Mouse (Mus musculus) gastrocnemius, adult 2 months (tissue): ENCODE data around the gene Mink1. TPM values are rescaled to one million over a fixed set of nuclear protein-coding genes. Genes with fewer than 3 reads are reported as not detected.
"Not testable (repeated sequence)": the region's sequence is repeated elsewhere in the genome, so short reads cannot be mapped to it uniquely, and the experiment has no call there.

Experiments
- DNase-seq: peaks from one replicate; pipeline ENCODE4 v3.0.0; 2022
- H3K27ac ChIP-seq: fragments of 200-600 bp; 2 replicates; pipeline ENCODE4 v1.8.1; 2022; ENCODE audit warnings: mild to moderate bottlenecking
- H3K4me3 ChIP-seq: fragments of 200-600 bp; 2 replicates; pipeline ENCODE4 v1.8.1; 2022; ENCODE audit warnings: mild to moderate bottlenecking, moderate library complexity
- CTCF ChIP-seq: fragments of 200-600 bp; IDR thresholded peaks from 2 replicates; pipeline ENCODE4 v1.8.1; 2022; ENCODE audit warnings: antibody characterized with exemption, mild to moderate bottlenecking, moderate library complexity
- intact Hi-C: fragments of 180-260 bp; cut with DNase I; formaldehyde crosslinking; loops from one replicate; pipeline ENCODE4 v1.15.1; 2025
- total RNA-seq, 2 experiments: library from RNA; stranded (reverse); gene quantifications; 2 replicates each; pipeline ENCODE4 v1.2.3; 2021

Mink1 gene
- total RNA-seq, 2 experiments from 2014 or later: 33.7 to 34.7 TPM

DNA sequence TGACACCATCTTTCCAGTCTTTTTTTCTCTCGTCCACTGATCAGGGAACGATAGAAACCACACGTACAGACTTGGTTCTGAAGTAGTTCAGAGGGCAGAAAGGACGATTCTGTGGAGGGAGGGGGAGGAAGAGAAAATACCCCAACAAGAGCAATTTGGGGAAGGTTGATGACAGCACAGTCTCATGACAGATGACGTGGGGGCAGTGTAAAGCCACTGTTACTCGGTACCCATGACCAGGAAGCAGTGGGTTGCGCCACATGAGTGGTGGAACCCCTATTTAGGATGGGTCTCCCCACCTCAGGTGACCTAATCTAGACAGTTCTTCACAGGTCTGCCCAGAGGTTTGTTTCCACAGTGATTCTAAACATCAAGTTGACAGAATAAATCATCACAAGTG, 34.1 kb upstream of the Mink1 start:
- intact Hi-C loops: no loop called here
- Histone ChIP-seq H3K4me3 (no peak overlapping the region), H3K27ac (no peak overlapping the region)
- no peak for TF ChIP-seq CTCF
- no peak for DNase-seq

- H3K27ac ChIP-seq, H3K4me3 ChIP-seq, DNase-seq, intact Hi-C loops: not testable (repeated sequence)
- peak; percentile 7; the same call in 1 of the 2 replicates for TF ChIP-seq CTCF
Observed at GRCm38 (mm10) chr11:70531065-70531464, 31.6 kb upstream of the Mink1 start.

DNA sequence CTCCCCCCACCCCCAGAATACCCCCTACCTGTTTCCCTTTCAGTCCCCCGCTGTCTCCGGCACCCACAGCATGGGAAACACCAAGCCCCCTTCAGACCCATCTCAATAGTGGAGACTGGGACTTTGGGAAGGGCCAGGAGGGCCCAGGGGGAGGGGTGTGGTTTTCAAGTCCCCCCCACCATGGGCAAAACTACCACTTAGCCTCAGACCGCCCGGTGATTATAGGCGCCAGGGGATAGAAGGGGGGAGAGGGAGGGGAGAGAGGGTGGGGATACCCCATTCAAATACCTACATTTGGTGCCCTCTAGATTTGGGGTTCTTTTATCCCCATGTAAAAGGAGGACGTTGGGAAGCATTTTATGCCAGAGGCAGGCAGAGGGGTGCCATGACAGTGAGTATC, 29.8 kb upstream of the Mink1 start, which contains the start of gene Gm40193:
Gm40193 (minus strand) TSS at position 101 of the 400 bp plus-strand sequence.
- no peak for TF ChIP-seq CTCF
- Histone ChIP-seq H3K27ac (no peak within 1 kb of the TSS), H3K4me3 (no peak within 1 kb of the TSS)
- intact Hi-C loops: no loop called here
- no peak for DNase-seq

DNA sequence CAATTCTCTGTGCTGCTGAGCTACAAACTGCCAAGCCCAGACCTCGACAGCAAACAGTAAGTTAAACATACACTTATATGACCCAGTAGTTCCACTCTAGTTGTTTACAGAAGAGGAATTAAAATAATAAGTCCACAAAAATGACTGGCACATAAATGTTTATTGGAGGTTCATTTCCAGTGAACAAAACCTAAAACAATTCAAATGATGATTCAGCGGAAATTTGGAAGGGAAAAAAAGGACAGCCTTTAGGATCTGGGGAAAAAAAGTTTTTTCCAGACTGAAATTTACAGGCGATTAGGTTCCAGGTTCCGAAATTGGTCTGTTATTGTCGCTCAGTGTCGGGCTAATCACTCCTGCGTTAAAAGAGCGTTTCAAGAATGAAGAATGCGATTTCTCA, 23.3 kb upstream of the Mink1 start:
- DNase-seq: no peak
- peak overlapping the region; percentile 90 for H3K27ac ChIP-seq
- H3K4me3 ChIP-seq: peak overlapping the region; percentile 86
- TF ChIP-seq CTCF: no peak
- intact Hi-C loops: loop anchor here (5.0 kb wide), 1 partner anchor 68 kb away; no protein-coding TSS in a partner anchor

DNA sequence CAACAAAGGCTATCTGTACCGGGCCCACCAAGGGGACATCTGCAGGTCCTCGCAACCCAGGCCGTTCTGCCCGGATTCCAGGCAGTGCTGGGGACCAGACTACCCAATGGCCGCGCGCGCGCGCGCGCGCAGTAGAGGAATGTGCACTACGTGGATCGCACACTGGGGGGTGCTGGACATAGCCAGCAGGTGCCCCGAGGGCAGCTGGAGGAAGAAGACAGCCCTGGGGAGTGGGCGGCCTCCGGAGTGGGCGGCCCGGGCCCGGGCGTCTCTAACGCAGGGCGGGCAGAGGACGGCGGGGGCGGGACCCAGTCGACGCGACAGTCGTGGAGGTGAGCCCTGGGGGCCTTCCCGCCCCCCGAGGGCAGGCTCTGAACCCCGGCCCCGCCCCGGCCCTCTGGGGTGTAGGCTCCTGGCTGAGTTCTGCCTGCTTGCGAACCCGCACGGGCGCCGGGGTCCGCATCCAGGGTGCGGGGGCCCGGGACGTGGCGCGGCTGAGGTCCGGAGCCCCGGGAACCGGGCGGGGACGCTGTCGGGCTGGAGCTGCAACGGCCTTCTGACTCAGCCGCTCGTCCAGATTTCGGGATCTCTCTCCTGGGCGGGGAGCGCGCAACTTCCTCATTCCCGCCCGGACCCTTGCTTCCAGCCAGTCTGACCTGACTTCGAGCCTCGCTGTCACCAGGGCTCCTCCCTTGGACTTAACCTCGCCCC, 22.6 kb upstream of the Mink1 start, which contains the start of gene Pld2:
Pld2 (plus strand) TSS at position 188 of the 711 bp plus-strand sequence.
- intact Hi-C loops: loop anchor here (5.0 kb wide), 1 partner anchor 67 kb away; no protein-coding TSS in a partner anchor
- peak; percentile 70 for TF ChIP-seq CTCF
- H3K4me3 ChIP-seq: peak within 1 kb of the TSS; percentile 86
- DNase-seq: peak; percentile 92
- peak within 1 kb of the TSS; percentile 90 for H3K27ac ChIP-seq

DNA sequence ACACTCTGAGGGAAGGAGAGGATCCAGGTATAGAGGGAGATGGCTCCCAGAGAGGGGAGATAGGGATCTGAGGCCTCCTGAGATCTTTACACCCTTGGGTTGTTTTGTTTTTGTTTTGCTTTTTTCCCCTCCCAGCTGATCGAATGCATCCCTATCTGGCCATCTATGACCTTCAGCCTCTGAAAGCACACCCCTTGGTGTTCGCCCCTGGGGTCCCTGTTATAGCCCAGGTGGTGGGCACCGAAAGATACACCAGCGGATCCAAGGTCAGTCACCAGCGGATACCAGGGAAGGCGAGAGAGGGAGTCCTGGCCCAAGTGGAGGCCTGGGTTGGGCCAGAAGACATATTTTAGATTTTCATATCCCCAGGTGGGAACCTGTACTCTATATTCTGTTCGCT, 21.8 kb upstream of the Mink1 start:
- intact Hi-C loops: no loop called here
- Histone ChIP-seq H3K27ac (peak overlapping the region; percentile 90), H3K4me3 (peak overlapping the region; percentile 86)
- DNase-seq: no peak
- no peak for TF ChIP-seq CTCF

GRCm38 (mm10) chr11:70541415-70541814, 21.3 kb upstream of the Mink1 start:
- no peak for TF ChIP-seq CTCF
- no peak for DNase-seq
- intact Hi-C loops: no loop called here
- Histone ChIP-seq H3K4me3 (peak overlapping the region; percentile 86), H3K27ac (no peak overlapping the region; the same call in 1 of the 2 replicates)

DNA sequence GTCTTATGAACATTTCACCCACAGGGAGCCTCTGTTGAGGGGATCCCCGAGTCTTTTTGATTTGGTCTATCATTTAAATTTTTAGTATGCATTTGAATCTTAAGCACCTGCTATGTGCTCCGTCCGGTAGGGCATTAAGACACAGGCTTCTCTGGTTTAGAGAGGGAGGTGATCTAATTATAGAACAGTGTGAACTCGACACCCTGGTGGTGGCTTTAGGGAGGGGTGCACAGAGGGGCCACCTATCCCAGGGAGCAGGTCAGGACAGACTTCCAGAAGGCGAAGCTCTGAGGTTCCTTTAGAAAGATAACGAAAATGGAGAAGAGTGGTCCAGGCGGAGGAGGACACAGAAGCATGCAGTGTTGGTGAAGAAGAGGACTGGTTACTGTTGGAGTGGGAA, 18.2 kb upstream of the Mink1 start:
- peak; percentile 67 for DNase-seq
- Histone ChIP-seq H3K4me3 (peak overlapping the region; percentile 60), H3K27ac (peak overlapping the region; percentile 87)
- intact Hi-C loops: loop anchor here (2.0 kb wide), 1 partner anchor 18 kb away; the partner anchor contains the start of gene Mink1
- peak; percentile 36 for TF ChIP-seq CTCF

DNA sequence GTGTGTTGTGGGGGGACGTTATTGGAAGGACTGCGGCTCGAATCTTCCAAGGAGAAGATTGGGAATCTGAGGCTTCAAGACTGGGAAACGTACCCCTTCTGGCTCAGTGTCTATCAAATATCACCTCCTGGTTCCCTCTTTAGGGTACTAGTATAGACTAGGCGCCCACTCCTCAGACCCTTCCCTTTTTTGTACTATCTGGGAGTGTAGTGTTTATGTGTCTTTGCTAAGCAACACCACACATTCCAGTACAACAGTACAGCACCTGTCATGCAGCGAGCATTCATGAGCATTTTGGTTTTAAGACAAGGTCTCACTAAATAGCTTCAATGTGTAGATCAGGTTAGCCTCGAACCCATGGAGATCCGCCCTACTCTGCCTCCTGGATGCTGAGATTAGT, 11.2 kb upstream of the Mink1 start:
- no peak for DNase-seq
- Histone ChIP-seq H3K4me3 (no peak overlapping the region), H3K27ac (no peak overlapping the region)
- TF ChIP-seq CTCF: no peak
- intact Hi-C loops: no loop called here

DNA sequence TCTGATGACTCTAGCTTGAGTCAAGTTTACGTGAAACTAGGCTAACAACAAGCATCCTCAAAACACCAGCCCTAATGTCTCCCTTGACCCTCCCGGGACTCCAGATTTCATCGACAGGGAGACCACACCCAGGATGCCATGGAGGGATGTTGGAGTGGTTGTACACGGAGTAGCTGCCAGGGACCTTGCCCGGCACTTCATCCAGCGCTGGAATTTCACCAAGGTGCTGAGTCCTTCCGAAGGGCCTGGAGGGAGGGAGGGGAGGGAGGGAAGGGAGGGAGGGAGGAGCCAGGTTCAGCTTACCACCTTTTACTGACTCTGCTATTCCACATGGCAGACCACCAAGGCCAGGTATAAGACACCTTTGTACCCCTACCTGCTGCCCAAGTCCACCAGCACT, 8.7 kb upstream of the Mink1 start:
- no peak for DNase-seq
- no peak for TF ChIP-seq CTCF
- Histone ChIP-seq H3K27ac (no peak overlapping the region), H3K4me3 (no peak overlapping the region)
- intact Hi-C loops: no loop called here

DNA sequence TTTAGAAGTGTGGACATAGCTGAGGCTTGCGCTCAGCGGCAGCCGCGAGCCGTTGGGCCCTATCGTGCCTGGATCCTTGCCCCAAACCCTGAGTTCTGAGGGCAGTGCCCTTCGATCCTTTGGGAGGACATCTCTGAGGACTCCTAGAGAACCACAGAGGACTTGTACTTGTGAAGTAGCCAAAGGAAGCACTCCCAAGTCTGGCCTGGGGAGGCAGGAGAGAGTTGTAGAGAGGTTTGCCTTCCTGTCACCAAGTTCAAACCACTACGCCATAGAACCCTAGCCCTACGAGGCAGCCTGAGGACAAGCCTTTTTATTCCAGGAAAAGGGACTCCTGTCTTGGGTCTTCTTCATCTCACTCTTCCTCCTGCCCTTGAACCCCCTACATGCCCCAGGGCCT, 5.1 kb upstream of the Mink1 start:
- intact Hi-C loops: no loop called here

GRCm38 (mm10) chr11:70561937-70562286, 769 bp upstream of the Mink1 start:
- DNase-seq: no peak
- TF ChIP-seq CTCF: no peak
- H3K27ac ChIP-seq: peak overlapping the region; percentile 97
- peak overlapping the region; percentile 98 for H3K4me3 ChIP-seq
- intact Hi-C loops: loop anchor here (2.0 kb wide), 1 partner anchor 17 kb away; no protein-coding TSS in a partner anchor

More for the DNA sequence above, 5.1 kb upstream of the Mink1 start:
- Histone ChIP-seq H3K27ac (no peak overlapping the region), H3K4me3 (no peak overlapping the region)
- TF ChIP-seq CTCF: no peak
- no peak for DNase-seq

- Histone ChIP-seq H3K27ac (peak overlapping the region; percentile 97), H3K4me3 (peak overlapping the region; percentile 98)
- intact Hi-C loops: loop anchor here (2.0 kb wide), 1 partner anchor 18 kb away; no protein-coding TSS in a partner anchor
- DNase-seq: no peak
- no peak for TF ChIP-seq CTCF
Observed at GRCm38 (mm10) chr11:70562995-70563469, 351 bp downstream of the Mink1 start.
